Mouse (Mus musculus) ES-E14 (cell line): ENCODE measurements around the gene Selp. TPM values are rescaled to one million over a fixed set of nuclear protein-coding genes. Genes with fewer than 3 reads are reported as not detected.

Experiments
- DNase-seq: peaks from one replicate; pipeline ENCODE4 v3.0.0-alpha.2; 2013; ENCODE audit warnings: low read depth, low spot score
- H3K27ac ChIP-seq: 2 replicates; pipeline ENCODE4 v1.5.1; 2012; ENCODE audit warnings: low read depth, mild to moderate bottlenecking, low read length, moderate library complexity, mixed read lengths; ENCODE audit not compliant: poor library complexity, insufficient read depth, severe bottlenecking
- H3K36me3 ChIP-seq: 2 replicates; pipeline ENCODE4 v1.6.1; 2012; ENCODE audit warnings: mild to moderate bottlenecking, low read length, moderate library complexity, mixed read lengths; ENCODE audit not compliant: control insufficient read depth, poor library complexity, insufficient read depth, severe bottlenecking
- H3K4me1 ChIP-seq, 2 experiments: fragments of 150-350 bp in 1 of 2; sonication (generic) in 1 of 2; 2 replicates each; pipeline ENCODE4 v1.6.1; 2012; ENCODE audit warnings: low read length in 2 of 2, mild to moderate bottlenecking in 1 of 2, mixed read lengths in 1 of 2; ENCODE audit not compliant: control insufficient read depth in 2 of 2, insufficient read depth in 2 of 2, poor library complexity in 1 of 2
- H3K4me3 ChIP-seq, 2 experiments: fragments of 150-350 bp in 1 of 2; sonication (generic) in 1 of 2; 2 replicates each; pipeline ENCODE4 v1.5.1; 2012; ENCODE audit warnings: low read length in 2 of 2, low read depth in 1 of 2, mild to moderate bottlenecking in 1 of 2, mixed read lengths in 1 of 2; ENCODE audit not compliant: insufficient read depth in 1 of 2, poor library complexity in 1 of 2, severe bottlenecking in 1 of 2
- H3K9ac ChIP-seq: 2 replicates; pipeline ENCODE4 v1.6.1; 2012; ENCODE audit warnings: low read depth, mild to moderate bottlenecking, low read length, mixed read lengths; ENCODE audit not compliant: poor library complexity, insufficient read depth, severe bottlenecking
- H3K9me3 ChIP-seq: fragments of 150-350 bp; sonication (generic); 2 replicates; pipeline ENCODE4 v1.6.1; 2012; ENCODE audit warnings: low read depth, mild to moderate bottlenecking, low read length; ENCODE audit not compliant: control insufficient read depth, insufficient read depth
- CHD2 ChIP-seq: IDR thresholded peaks from 2 replicates; pipeline ENCODE4 v1.6.1; 2014; ENCODE audit warnings: mild to moderate bottlenecking, low read depth, low read length, inconsistent platforms
- HCFC1 ChIP-seq: IDR thresholded peaks from 2 replicates; pipeline ENCODE4 v1.6.1; 2012; ENCODE audit warnings: low read length, inconsistent platforms, borderline replicate concordance; ENCODE audit not compliant: insufficient read depth
- MAFK ChIP-seq: IDR thresholded peaks from 2 replicates; pipeline ENCODE4 v1.6.1; 2014; ENCODE audit warnings: mild to moderate bottlenecking, low read depth, low read length, inconsistent platforms; ENCODE audit not compliant: insufficient read depth
- ZC3H11A ChIP-seq: IDR thresholded peaks from 2 replicates; pipeline ENCODE4 v1.6.1; 2012; ENCODE audit warnings: low read depth, mild to moderate bottlenecking, inconsistent platforms, low read length, borderline replicate concordance
- ZNF384 ChIP-seq: IDR thresholded peaks from 2 replicates; pipeline ENCODE4 v1.6.1; 2012; ENCODE audit warnings: low read depth, low read length, inconsistent platforms
- in situ Hi-C, 2 experiments: fragments of 600-800 bp; cut with MboI; formaldehyde crosslinking; loops; one replicate each; pipeline ENCODE4 v1.15.1; 2025; ENCODE audit warnings: low sequenced_read_pairs in 2 of 2, inconsistent platforms in 1 of 2; ENCODE audit not compliant: unreplicated experiment in 2 of 2
- total RNA-seq: library from RNA; depleted of rRNA; stranded (reverse); fragments of 300-350 nt; gene quantifications from 2 replicates; pipeline ENCODE4 v1.2.3, GENCODE M21; 2012

Gene Selp
- total RNA-seq, 1 experiment = 0.22 TPM

DNA sequence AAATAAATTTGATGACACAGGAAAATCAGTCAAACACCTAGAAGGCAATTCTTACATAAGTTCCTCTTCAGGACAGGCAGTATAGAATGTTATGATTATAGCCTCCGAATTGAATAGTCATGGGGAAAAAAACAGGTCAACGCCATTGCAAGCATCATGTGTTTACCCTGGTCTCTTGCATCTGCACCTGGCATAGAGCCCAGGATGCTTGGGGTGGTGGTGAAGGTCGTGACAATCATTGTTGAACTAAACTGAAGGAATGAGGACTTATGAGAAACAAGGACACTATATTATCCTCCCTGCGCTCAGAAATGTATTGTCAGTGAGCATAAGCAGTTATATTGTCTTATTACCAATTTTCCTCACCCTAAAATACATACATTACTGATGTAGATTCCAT lies 53.8 kb downstream of the Selp start:
- H3K9ac ChIP-seq = no peak overlapping the region
- in situ Hi-C loops = no loop called here
- H3K4me3 ChIP-seq = no peak overlapping the region
- TF ChIP-seq ZC3H11A (no peak), CHD2 (no peak), HCFC1 (no peak), MAFK (no peak), ZNF384 (no peak)
- H3K9me3 ChIP-seq = no peaks in the 10 kb centered on the region
- H3K36me3 ChIP-seq = no peaks in the 10 kb centered on the region
- H3K4me1 ChIP-seq = no peaks in the 10 kb centered on the region
- no peak overlapping the region for H3K27ac ChIP-seq
- no peak for DNase-seq

DNA sequence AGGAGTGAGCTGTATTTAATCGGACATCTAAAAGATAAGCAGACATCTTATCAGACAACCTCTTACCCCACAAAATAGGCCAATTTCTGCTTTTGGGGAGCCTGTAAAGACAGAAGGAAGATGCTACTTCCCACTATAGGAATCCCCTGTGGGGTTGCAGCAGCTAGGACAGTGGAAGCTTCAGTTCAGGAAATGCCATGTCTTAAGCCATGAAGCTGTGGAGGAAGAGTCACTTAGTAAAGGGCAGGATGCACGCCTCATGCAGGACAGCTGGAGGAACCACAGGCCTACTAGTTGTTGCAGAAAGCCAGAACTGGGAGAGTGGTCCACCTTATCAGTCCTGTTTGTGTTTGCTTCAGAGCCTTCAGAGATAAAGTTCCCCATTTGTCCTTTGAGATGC lies 55.4 kb downstream of the Selp start:
- no peaks in the 10 kb centered on the region for H3K36me3 ChIP-seq
- no peak for DNase-seq
- H3K4me1 ChIP-seq = no peaks in the 10 kb centered on the region
- TF ChIP-seq HCFC1 = no peak
- TF ChIP-seq ZC3H11A = no peak
- TF ChIP-seq CHD2 = no peak
- TF ChIP-seq ZNF384 = no peak
- no peak for TF ChIP-seq MAFK
- H3K4me3 ChIP-seq = no peak overlapping the region
- no peaks in the 10 kb centered on the region for H3K9me3 ChIP-seq
- no peak overlapping the region for H3K27ac ChIP-seq
- no peak overlapping the region for H3K9ac ChIP-seq
- in situ Hi-C loops = no loop called here

DNA sequence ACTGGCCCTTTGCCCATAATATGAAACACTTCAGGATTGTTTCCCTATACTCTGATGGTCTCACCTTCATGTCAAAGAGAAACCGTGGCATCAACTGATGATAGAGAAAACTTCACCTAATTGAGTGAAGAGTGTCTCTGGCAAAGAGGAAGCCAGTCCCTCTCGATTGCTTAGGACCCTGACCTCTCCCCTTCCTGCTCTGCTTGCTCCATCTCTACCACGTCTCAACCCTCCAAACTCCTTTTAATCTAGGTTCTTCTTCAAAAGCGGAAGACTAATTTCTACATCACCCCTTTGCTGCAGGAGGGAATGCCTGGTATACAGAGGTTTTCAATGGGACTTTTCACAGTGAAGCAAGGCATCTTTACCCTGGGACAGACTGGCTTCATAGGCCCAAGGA lies 58.1 kb downstream of the Selp start:
- TF ChIP-seq ZC3H11A (no peak), HCFC1 (no peak), MAFK (no peak), ZNF384 (no peak), CHD2 (no peak)
- Histone ChIP-seq H3K4me1 (no peaks in the 10 kb centered on the region), H3K27ac (no peak overlapping the region), H3K9ac (no peak overlapping the region), H3K4me3 (no peak overlapping the region), H3K9me3 (no peaks in the 10 kb centered on the region), H3K36me3 (no peaks in the 10 kb centered on the region)
- in situ Hi-C loops = no loop called here
- DNase-seq = no peak

DNA sequence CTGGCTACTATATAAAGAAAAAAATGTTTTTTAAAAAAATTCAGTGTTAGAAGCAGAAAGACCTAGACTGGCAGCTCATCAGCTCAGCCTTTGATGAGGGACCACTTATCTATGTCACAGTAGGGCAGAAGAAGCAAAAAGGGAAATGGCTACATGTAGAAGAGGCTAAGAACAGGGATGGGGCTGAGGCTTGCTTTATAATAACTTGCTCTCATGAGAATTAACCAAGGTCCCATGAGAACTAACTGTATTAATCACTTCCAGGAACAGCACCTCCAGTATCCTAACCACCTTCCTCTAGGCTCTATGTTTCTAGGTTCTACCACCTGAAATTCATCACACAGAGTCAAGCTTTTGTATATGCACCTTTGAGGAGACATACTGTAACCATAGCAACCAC lies 61.8 kb downstream of the Selp start:
- Histone ChIP-seq H3K27ac (no peak overlapping the region), H3K4me3 (no peak overlapping the region), H3K9ac (no peak overlapping the region), H3K36me3 (no peaks in the 10 kb centered on the region), H3K9me3 (no peaks in the 10 kb centered on the region), H3K4me1 (no peaks in the 10 kb centered on the region)
- TF ChIP-seq HCFC1 (no peak), MAFK (no peak), ZC3H11A (no peak), CHD2 (no peak), ZNF384 (no peak)
- DNase-seq = no peak
- in situ Hi-C loops = no loop called here

DNA sequence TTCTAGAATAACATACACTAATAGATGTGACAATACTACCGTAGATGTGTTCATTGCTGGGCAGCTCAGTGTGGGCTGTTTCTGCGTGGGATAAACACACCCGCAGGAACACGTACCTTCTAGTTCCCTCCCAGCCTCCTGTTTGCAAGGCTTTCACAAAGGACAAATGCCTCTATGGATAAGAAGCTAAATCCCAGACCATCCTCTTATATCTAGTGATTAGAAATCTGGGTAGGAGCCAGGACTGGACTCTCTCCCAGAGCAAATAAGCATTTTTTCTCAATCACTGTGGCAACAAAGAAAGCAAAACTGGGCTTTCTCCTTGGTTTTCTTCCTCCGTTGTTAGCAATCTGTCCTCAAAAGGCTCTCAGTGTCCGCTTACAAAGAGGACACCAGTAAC lies 63.4 kb downstream of the Selp start:
- H3K9me3 ChIP-seq = no peaks in the 10 kb centered on the region
- TF ChIP-seq ZC3H11A (no peak), ZNF384 (no peak), MAFK (no peak), HCFC1 (no peak), CHD2 (no peak)
- no peak overlapping the region for H3K4me3 ChIP-seq
- no peak overlapping the region for H3K9ac ChIP-seq
- in situ Hi-C loops = no loop called here
- DNase-seq = no peak
- H3K27ac ChIP-seq = no peak overlapping the region
- H3K4me1 ChIP-seq = no peaks in the 10 kb centered on the region
- no peaks in the 10 kb centered on the region for H3K36me3 ChIP-seq
